Mouse (Mus musculus) lung, adult 2 months (tissue): Measurements from ENCODE around the gene Elmo1. TPM values are rescaled to one million over a fixed set of nuclear protein-coding genes. Genes with fewer than 3 reads are reported as not detected.
A peak's percentile ranks its signal among the peaks of the same experiment; 100 is the strongest.

Experiments used
- DNase-seq: peaks from one replicate; pipeline ENCODE4 v3.0.0; 2022
- H3K4me1 ChIP-seq: fragments of 200-500 bp; 2 replicates; pipeline ENCODE4 v1.6.1; 2011; ENCODE audit warnings: low read length; ENCODE audit not compliant: control insufficient read depth, insufficient read depth
- H3K4me3 ChIP-seq: fragments of 200-500 bp; replicated peaks from 2 replicates; pipeline ENCODE3; 2011; ENCODE audit warnings: low read depth, mild to moderate bottlenecking, control low read depth, low read length; ENCODE audit errors: extremely low read depth
- CTCF ChIP-seq: fragments of 200-500 bp; IDR thresholded peaks from 2 replicates; pipeline ENCODE4 v1.5.1; 2011; ENCODE audit warnings: mild to moderate bottlenecking, low read length, control low read depth; ENCODE audit not compliant: insufficient read depth
- POLR2A ChIP-seq: fragments of 200-500 bp; IDR thresholded peaks from 2 replicates; pipeline ENCODE4 v1.6.1; 2011; ENCODE audit warnings: low read depth, mild to moderate bottlenecking, control low read depth, low read length, borderline replicate concordance; ENCODE audit errors: extremely low read depth
- WGBS: fragments of 180-500 bp; shearing (Covaris S2); methylation state at CpG from one replicate; pipeline ENCODE4 v1.1.7; 2018; 5-methylcytosine and 5-hydroxymethylcytosine counted together
- polyA plus RNA-seq: library from polyadenylated mRNA; depleted of rRNA; stranded (reverse); fragments of >200 nt; gene quantifications from 2 replicates; pipeline ENCODE4 v1.2.3, GENCODE M21; 2012

The Elmo1 gene
- polyA plus RNA-seq, 1 experiment: 28.3 TPM

DNA sequence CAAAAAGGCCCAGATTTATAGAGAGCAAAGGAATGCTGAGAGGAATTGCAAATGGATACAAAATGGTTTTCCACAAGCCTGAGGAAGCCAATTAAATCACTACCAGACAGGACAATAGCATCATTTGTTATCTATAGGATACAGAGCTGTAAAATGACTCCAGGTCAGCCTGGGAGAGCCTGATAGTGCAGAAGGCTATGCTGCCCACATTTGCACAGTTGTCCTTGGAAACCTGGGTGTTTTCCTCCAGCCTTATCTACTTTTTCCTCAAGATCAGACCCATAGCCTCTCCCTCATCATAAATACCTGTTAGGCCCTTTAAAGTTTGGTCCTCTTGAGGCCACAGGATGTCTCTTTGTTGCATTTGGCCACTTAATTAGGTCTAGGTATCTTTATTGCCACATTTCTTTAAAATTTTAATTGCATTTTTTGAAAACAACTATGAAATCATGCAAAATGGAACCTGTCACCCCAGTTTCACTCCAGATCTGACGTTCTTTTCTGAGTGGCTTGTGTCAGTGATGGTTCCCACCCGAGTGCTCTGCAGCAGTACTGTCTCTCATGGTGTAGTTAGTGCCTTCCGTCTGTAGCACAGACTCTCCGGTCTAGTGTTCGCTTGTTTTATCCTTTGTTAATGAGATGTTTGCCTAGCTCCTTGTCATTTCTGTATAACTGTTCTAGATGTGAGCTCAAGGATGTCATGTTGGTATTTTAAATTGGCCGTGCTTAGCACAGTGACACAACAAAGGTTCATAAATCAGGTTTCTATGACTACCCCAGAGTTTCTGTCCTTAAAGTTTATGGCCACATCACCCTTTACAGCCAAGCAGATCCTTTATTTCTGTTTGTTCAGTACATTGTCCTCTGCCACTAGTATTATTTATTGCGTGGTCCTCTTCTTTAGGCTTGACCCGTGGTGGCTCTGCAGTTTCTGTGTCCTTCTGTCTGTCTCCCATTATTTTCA is 167.4 kb downstream of the Elmo1 start:
- WGBS: 68% methylated on average over 8 of the region's 8 CpGs
- no peak overlapping the region for H3K4me3 ChIP-seq
- TF ChIP-seq CTCF (no peak), POLR2A (no peak)
- no peaks in the 10 kb centered on the region; the same call in 1 of the 2 replicates for H3K4me1 ChIP-seq
- no peak for DNase-seq

DNA sequence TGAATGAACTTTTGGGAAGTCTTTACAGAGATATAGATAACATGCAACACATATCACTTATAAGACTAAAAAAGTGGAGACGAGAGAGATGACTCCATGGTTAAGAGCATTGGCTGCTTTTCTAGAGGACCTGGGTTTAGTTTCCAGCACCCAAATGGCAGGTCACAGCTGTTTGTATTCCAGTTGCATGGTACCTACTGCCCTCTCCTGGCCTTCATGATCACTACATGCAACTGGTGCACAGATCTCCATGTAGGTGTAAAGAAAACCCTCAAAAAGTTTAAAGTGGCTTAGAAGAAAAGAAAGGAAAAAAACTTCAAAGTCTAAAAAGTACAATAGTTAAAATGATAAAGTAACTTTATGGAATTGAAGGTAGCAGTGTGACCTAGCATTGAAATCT is 172.8 kb downstream of the Elmo1 start:
- H3K4me3 ChIP-seq: no peak overlapping the region
- no peak for DNase-seq
- no peaks in the 10 kb centered on the region for H3K4me1 ChIP-seq
- no peak for TF ChIP-seq POLR2A
- no peak for TF ChIP-seq CTCF
- WGBS: 100% methylated on average over 1 of the region's 1 CpGs

DNA sequence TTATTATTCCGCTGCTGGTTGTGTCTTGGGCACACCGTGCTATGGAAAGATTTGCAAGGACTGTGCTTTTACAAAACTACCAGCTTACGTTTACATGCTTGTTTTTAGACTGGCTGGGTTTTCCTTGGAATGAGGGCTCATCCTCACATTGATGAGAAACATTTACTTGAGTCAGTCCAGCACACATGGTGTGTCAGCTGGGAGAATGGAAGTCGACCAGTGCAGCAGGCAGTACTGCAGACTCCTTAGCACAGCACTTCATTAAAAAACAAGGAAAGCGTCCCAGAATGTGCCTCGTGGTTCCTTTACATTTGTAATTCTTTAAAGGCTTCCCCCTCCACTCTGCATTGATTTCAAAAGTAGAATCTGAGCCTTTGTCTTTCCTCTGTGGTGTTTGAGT is 179.8 kb downstream of the Elmo1 start:
- no peak overlapping the region for H3K4me3 ChIP-seq
- no peaks in the 10 kb centered on the region for H3K4me1 ChIP-seq
- 65% methylated on average over 6 of the region's 6 CpGs for WGBS
- TF ChIP-seq CTCF (no peak), POLR2A (no peak)
- DNase-seq: no peak

DNA sequence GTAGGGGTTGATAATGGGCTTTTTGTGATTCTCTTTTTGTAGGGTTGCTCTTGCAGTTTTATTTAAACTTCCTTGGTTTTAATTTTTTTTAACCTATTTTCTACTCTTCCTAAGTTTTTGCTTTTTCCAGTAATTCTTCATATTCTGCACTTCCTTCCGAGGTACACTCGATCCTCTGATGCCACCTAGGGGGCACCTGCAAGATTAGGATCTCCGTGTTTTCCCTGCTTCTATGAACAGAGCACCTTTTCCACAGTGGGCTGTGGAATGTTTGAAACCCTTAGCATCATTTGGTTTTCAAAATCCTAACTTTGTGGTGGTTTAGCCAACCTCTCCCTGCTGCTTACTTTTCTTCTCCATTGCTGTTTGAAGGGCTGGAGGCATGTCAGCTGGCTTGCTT is 181.4 kb downstream of the Elmo1 start:
- TF ChIP-seq POLR2A: no peak
- peak; percentile 44; the same call in 1 of the 2 replicates for TF ChIP-seq CTCF
- no peak for DNase-seq
- WGBS: 60% methylated on average over 3 of the region's 3 CpGs
- Histone ChIP-seq H3K4me3 (no peak overlapping the region), H3K4me1 (no peaks in the 10 kb centered on the region)

DNA sequence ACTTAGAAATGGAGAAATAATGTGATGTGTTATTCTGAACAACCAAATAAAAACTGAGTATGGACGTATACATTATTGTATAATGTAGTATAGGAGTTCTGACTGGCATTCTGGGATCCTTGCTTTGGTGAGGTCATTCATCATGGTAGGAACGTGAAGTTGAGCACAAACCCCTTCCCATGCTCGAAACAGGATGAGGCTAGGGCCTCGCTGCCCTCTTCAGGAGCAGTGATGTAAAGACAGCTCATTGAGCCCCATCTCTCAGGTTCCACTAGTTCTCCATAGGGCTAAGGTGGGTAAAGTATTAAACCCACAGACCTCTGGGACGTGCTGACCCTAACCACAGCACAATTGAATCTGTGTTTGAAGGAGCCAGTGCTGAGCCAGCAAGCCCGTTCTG is 182.2 kb downstream of the Elmo1 start:
- TF ChIP-seq CTCF (peak; percentile 74), POLR2A (no peak)
- Histone ChIP-seq H3K4me3 (no peak overlapping the region), H3K4me1 (no peaks in the 10 kb centered on the region)
- DNase-seq: no peak
- 58% methylated on average over 6 of the region's 6 CpGs for WGBS

DNA sequence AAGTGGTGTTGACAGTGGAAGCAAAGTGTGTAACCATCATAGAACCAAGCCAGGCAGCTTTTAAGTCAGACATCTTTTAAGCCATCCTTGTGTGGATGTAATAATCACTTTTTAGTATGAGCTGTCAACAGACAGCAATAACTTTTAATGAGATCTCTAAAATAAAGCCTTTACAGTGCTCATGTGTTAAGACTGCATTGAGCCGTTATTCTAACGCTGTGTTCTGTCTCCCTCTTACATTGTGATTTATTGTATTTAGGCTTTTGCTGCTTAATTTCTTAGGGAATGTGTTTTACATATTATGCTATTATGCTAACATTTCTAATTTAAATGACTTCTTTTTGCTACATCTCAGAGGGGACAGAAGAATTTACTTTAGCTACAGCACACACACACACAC is 189.5 kb downstream of the Elmo1 start:
- Histone ChIP-seq H3K4me3 (no peak overlapping the region), H3K4me1 (no peaks in the 10 kb centered on the region)
- TF ChIP-seq POLR2A: no peak
- TF ChIP-seq CTCF: no peak
- DNase-seq: no peak
- whole genome bisulfite sequencing: 96% methylated on average over 2 of the region's 2 CpGs

DNA sequence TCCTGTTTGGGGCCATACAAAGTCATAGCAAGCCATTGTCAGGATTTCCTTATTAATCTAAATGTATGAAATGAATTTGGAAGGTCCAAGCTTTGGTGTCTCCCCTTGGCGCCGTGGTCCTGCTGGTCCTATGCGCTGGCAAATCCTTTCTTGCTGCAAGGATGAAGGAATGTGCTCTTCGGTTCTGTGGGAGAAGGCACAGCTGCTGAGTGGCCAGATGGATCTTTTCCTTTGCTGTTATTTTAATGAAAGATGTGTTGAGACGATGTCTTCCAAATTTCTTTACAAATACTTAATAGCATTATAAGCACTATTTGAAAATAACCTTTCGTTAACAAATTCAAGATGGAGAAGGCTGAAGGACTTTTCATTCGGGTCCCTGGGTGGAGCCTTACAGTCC is 193.5 kb downstream of the Elmo1 start:
- DNase-seq: no peak
- H3K4me1 ChIP-seq: 0 out of 2 replicates have a peak, but pooled peaks cover 3% of the 10 kb centered on the region
- WGBS: 71% methylated on average over 7 of the region's 7 CpGs
- no peak overlapping the region for H3K4me3 ChIP-seq
- no peak for TF ChIP-seq POLR2A
- no peak for TF ChIP-seq CTCF

DNA sequence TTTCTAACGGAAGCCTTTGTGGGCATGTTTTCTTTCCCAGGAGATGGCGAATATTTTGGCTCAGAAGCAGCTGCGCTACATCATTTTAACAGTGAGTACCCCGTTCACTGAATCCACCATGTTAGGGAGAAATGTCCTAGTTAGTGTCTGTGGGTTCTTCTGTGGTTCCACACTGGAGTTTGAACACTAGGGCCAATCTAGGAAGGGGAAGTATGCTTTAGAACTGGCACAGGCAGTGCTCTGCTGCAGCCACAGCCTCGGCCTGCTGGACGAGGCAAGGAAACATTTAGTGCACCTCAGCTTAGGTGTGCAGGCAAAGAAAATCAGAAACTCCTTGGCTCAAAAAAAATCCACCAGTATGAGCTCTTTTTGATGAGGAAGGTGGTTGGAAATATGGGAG is 196.3 kb downstream of the Elmo1 start:
- Histone ChIP-seq H3K4me3 (no peak overlapping the region), H3K4me1 (0 out of 2 replicates have a peak, but pooled peaks cover 3% of the 10 kb centered on the region)
- DNase-seq: no peak
- 88% methylated on average over 6 of the region's 6 CpGs for WGBS
- TF ChIP-seq CTCF (no peak), POLR2A (no peak)

DNA sequence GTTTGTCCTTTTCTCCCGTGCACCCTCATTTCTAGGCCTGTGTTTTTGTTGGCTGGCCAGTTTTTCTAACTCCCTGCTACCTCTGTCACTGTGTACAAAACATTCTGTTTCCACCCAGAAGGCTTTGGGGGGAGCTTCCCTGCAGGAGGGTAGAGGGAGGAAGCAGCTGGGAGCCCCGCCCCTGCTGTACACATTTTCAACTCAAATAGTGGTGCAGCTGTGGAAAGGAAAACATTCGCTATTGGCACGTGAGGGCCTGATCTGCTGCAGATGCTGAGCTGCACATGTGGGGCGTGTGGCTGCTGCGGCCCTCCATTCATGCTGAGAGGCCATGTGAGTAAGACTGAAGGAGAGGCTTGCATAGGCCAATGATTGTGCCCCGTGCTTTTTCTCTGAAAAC is 198.0 kb downstream of the Elmo1 start:
- Histone ChIP-seq H3K4me3 (no peak overlapping the region), H3K4me1 (0 out of 2 replicates have a peak, but pooled peaks cover 3% of the 10 kb centered on the region)
- DNase-seq: no peak
- 36% methylated on average over 7 of the region's 7 CpGs for WGBS
- TF ChIP-seq POLR2A: no peak
- no peak for TF ChIP-seq CTCF

DNA sequence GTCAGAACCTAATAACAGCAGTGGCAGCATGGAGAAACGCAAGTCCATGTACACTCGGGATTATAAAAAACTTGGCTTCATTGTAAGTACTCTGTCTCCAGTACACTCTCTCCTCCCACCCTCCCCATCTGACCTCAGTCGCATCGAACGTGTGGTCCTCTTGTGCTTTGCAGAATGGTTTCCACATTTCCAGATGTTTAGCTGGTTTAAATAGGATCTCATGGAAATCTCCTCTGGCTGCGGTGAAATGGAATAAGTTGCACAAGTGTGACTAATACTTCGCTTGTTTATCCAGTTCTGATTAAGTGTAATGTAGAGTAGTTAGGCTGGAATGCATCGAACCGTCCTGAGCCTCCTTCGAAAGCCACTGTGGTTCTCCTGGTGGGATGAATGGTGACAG is 200.0 kb downstream of the Elmo1 start:
- 60% methylated on average over 10 of the region's 10 CpGs for WGBS
- DNase-seq: no peak
- TF ChIP-seq CTCF (no peak), POLR2A (no peak)

DNA sequence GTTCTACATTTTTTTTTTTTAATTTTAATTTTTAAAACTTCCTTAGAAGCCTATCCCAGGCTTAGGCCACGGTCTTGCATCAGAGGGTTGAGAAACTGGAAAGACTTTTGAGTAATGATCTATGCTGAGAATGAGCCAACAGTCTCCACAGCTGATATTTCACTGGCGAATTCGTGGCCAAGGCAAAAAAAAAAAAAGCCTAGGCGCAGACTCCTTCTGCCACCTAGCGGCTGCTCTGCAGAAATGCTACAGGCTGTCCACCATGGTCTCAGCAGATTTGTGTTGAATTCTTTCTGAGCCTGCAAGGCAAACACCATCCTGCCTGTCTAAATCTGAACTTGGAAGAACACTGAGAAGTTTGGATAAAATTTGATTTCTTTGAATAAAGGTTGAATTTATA is 202.0 kb downstream of the Elmo1 start:
- 2% methylated on average over 5 of the region's 5 CpGs for WGBS
- H3K4me3 ChIP-seq: no peak overlapping the region
- no peak for DNase-seq
- H3K4me1 ChIP-seq: 0 out of 2 replicates have a peak, but pooled peaks cover 3% of the 10 kb centered on the region
- TF ChIP-seq POLR2A (no peak), CTCF (peak; percentile 92)

More for the DNA sequence above, 200.0 kb downstream of the Elmo1 start:
- no peak overlapping the region for H3K4me3 ChIP-seq
- 0 out of 2 replicates have a peak, but pooled peaks cover 3% of the 10 kb centered on the region for H3K4me1 ChIP-seq
